Mouse (Mus musculus) heart, adult 8-10 months (tissue): ENCODE data around the gene Coro2a. TPM values are rescaled to one million over a fixed set of nuclear protein-coding genes. Genes with fewer than 3 reads are reported as not detected.
A peak's percentile ranks its signal among the peaks of the same experiment; 100 is the strongest.
"Not testable (repeated sequence)": the region's sequence is repeated elsewhere in the genome, so short reads cannot be mapped to it uniquely, and the experiment has no call there.

Experiments used
- DNase-seq: peaks from one replicate; pipeline ENCODE4 v3.0.0; 2022; ENCODE audit warnings: low spot score
- total RNA-seq, 4 experiments: library from RNA; stranded (reverse); gene quantifications; 2 replicates each; pipeline ENCODE4 v1.2.4; 2022

The Coro2a gene
- under 1 TPM; 0.22 to 0.63 (median 0.46) TPM for total RNA-seq

DNA sequence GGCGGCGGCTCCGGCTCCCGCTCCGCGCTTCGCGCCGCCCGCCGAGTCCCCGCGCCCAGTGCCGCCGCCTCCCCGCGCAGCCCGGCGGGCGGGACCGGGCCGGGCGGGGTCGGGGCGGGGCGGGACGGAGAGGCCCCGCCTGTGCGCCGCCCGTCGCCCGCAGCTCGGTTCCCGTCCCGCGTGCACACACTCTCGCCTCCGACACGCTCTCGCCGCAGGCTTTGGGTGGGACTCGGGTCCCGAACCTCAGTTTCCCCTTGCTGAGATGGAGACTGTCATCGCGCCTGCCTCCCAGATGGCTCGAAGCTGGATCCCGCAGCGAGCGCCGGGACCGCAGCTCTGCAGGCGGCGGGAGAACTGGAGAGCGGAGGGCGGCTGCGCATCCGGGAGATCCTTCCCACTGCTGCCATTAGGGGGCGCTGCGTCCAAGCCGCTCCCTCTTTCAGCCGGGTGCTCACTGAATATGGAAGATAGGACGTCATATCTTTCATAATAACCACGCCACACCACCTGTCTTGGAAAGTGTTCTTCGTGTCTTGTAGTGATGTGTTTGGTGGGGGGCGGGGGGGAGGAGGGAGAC, at the start of gene Coro2a:
Gene Coro2a, minus strand, starts transcription at position 359 of the 580 bp plus-strand sequence.
- DNase-seq = peak; percentile 54

DNA sequence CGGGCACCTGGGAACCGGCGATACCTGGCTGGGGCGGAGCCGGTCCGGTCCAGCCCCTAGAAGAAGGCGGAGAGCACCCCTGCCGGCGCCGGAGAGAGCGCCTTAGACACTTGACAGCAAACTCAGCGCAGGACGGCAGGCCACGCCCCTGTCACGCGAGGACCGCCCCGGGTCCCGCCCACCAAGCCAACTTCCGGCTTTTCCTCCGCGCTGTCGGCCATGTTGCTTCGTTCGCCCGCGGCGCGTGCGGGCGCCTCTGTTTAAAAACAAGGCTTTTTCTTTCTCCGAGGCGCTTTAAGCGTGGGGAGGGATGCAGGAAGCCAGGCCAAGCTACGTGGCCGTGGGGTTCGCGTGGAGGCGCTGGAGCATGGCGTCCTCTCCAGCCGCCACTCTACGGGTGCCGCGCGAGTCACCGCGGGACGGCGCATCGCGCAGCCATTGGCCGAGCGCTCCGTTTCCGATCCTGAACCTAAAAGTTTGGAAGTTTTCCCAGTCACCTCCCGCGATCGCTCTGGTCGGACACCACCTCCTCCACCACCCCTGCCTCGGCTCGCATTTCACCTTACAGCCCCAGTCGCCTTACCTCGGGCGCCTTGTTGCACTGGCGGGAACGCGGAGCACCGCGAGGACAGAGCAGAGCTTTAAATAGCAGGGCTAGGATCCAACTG, 48.2 kb upstream of the Coro2a start, which contains the start of gene Tbc1d2:
Gene Tbc1d2, minus strand, starts transcription at position 124 of the 668 bp plus-strand sequence.
- DNase-seq = peak; percentile 93

DNA sequence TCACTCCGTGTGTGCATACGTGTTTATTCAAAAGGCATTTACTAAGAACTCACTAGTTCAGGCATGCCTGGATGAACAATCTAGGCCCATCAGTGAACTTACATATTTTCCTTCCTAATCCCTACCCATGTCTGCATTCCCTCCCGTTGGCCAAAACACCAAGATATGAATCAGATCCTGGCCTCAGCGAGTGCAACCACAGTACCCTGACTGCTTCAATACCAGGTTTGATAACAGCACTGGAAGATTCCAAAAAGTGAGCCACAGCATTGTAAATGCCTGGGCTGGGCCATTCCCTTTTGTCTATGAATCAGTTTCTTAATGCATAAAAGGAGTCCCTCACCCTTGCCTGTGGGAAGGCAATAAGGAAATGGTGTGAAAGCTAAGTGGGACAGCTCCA, 47.2 kb upstream of the Coro2a start:
- no peak for DNase-seq

DNA sequence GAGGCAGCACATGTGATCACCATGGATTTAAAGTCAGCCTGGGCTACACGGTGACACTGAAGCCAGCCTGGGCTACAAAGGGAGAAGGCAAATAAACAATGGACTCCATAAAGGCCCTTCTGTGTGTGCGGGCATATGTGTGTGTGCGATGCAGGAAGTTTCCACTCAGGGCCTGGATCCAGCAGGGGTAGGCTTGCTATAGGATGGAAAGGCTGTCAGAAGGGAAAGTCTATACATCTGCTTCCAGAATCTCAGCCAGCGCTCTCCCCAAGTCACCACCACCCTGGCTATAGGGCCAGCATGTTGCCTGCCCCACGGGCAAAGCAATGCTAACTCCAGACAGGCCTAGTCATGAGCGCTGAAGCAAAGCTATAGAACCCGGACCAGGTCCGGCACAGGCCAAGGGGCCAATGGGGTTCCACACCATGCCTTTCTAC, 41.7 kb upstream of the Coro2a start:
- no peak for DNase-seq

DNA sequence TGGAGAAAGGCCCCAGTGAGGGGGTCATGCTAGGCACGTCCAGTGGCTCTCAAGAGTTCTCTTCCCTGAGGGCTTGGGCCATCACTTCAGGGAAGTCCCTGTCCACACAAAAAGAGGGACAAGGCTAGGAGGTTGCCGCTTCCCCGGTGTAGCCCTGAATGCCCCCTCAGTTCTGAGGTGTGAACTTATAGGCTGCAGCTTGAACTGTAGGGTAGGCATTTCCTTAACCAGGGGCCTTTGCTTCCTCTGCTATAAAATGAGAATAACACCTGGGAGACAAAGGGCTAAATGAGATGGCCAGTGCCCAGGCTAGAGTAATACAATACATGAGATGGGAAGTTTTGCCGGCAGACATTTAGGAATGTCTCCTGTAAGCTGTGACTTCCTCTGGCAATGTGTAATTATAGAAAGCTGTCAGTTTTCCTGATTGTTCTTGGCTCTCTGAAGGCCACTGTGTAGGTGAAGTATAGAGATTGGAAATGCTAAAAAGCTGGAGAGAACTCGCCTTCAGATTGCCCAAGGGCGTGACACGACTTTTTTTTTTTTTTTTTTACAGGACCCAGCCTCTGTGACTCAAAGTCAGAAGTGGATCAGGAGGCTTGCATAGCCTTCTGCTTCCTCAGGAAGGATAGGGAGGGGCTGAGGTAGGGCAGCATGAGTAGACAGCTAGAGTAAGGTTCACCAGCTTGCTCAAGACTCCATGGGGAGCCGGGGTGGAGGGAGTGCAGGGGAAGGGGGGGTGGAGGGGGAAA, 41.1 kb upstream of the Coro2a start:
- peak; percentile 47 for DNase-seq

DNA sequence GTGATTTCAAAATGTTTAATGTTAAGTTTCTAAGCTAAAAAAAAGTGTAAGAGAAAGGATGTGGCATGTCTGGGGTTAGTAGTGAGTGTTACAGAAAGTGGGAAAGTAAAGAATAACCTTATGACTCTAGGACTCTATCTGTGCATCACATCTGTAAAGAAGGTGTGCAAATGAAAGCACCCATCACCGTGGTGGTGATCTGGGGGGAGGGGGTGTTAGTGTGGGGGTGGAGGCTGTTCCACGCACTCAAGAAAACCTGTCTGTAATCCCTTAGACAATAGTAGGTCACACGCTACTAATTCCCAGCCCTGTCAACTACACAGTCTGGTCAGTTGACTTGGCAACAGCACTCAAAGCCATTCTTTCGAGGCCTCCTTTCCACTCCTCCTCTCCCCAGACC, 39.3 kb upstream of the Coro2a start:
- no peak for DNase-seq

DNA sequence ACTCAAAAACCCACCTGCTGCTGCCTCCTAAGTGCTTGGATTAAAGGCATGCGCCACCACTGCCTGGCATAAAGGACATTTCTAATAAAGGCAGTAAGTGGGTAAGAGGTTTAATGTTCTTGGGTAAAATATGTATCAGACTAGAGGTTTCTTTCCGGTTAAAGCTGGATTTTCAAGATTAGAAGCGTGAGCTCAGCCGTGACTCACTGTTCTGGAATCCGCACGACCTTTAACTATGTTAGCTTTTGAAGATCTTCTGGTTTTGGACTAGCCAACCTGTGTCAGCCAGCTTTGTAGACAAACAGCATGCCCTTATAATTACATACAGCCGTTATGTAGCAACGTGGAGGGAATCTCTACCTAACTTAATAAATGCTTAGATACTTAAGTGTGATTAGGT, 37.9 kb upstream of the Coro2a start:
- DNase-seq = no peak

DNA sequence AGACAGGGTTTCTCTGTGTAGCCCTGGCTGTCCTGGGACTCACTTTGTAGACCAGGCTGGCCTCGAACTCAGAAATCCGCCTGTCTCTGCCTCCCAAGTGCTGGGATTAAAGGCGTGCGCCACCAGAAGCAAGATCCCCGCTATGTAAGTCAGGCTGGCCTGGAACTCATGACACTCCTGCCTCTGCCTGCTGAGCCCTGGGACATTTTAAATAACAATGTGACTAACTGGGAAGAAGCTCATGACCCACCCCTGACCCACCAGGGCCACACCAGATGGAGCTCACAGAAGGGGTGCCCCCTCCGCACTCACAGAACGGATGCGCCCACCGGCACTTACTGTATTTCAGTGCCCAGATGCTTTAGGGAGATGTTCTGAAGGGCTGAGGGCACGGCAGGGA, 35.2 kb upstream of the Coro2a start:
- DNase-seq = not testable (repeated sequence)

DNA sequence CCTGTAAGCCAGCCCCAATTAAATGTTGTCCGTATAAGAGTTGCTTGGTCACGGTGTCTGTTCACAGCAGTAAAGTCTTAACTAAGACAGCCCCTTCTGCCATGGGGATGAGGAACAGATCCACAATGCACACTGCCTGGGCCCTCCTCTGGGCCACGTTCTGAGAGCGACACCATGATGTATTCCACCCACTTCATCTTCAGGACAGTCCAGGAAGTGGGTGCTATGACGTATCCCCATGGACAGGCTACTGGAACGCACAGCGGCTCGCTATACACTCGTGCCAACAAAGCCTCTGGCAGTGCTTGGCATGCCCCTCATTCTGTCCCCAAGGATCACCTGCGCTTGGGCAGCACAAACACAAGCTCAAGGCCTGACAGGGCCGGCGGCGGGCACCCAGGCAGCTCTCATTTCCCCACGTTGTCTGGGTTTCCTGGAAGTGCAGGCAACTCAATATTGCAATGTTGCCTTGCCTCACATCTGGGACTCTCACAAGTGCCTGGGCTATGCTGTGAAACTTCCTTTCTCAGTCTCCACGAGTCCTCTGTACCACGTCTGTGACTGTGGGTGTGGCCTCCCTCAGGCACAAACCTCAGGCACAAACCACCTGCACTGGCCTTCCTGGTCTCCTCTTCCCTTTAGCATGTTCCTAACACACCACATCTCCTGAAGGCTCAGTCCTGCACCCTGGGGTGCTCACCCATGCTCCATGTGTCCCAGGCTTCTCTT, 33.9 kb upstream of the Coro2a start:
- DNase-seq = no peak

DNA sequence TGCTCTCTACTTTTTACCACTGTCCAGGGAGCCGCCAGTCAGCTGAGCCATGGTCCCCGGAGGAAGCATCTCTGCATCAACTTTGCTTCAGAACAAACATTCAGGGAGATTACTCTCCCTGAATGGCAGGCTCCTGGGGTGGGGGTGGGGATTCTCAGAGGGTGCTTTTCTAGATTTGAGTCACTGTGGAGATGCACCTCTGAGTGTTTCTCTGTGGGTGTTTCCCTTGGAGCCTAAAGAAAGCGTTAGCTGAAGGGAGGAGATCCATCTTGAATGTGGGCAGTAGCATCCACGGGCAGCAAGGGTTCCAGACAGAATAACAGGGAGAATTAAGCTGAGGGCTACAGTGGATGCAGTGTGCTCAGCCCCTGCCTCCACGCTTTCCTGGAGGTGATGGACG, 32.9 kb upstream of the Coro2a start:
- no peak for DNase-seq

DNA sequence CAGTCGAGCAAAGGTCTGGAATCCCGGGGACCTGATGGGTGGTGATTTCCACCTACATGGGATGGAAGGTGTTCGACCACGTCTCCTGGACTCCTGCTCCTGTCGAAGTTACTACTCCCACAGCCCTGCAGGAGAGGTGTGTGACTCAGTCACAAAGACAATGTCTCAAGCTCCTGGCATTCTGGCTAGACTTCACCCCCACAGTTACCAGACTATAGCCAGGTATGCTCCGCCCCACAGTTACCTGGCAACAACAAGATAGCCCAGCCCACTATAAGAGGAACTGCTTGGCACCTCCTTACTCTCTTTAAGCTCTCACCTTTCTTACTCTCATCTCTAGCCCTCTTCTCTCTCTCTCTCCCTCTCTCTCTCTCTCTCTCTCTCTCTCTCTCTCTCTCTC, 31.6 kb upstream of the Coro2a start:
- DNase-seq = not testable (repeated sequence)

DNA sequence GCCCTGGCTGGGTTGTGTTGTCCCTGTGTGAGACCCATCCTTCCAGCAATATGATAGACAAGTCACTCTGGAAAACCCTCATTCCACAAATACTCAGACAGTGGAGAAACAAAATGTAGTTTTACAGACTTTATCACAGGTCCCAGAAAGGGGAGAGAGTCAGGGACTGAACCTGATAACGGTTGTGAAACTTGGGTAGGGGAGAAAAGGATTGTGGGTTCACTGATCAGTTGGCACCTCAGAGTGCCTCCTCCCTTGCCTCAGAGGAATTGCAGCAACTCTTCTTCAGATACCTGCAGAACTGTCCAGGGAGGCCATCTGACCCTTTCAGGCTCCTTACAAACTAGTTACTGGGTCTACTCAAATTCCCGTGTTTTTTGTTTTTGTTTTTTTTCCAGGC, 30.5 kb upstream of the Coro2a start:
- DNase-seq = no peak

DNA sequence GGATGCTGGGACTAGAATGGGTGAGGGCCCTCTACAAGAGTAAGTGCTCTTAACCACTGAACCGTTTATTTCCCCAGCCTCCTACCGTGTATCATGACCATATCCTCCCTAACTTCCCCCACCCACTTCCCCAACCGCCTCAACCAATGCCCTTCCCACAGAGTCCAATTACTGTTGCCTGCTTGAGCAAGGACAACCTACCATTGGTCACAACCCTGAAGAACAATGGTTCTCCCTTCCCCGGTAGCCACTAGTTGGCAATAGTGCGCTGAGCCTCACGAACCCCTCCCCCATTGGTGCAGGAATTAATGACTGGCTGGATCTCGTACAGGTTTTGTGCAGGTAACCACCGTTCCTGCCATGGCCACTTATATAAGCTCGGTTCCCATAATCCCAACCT, 28.4 kb upstream of the Coro2a start:
- DNase-seq = peak; percentile 15

DNA sequence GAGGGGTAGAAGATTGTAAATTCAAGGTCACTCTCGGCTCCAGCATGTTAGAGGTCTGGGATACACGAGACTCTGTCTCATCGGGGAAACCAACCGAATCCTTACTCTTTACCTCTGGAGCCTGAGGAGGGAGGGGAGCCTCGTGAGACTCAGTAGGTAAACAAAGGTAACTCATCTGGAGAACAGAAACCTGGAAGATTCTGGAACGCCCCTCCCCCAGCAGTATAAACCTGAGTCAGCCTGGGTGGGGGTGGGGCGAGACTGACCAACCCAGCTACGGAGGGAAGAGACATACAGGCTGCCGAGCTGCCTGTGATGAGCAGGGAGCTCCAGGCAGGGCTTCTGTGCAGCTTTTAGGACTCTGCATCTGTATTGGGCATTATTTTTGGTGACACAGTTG, 26.9 kb upstream of the Coro2a start:
- DNase-seq = no peak

DNA sequence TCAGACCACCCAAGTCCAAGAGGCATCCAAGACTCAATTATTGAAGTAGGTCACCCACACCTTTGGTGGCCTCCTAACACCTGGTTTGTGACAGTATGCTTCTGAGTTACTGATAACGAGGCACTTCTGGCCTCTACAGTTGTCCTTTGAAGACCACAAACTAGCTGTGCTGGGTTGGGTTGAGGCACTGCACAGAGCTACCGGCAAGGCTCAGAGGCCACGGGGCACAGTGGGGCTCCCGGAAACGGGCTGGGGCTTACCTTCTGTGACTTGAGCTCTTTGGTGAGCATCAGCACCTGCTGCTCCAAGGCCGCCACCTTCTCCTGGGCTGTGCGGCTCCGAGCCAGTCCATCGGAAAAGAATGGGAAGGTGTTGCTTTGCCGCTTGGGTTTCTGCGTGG, 26.1 kb upstream of the Coro2a start:
- no peak for DNase-seq

DNA sequence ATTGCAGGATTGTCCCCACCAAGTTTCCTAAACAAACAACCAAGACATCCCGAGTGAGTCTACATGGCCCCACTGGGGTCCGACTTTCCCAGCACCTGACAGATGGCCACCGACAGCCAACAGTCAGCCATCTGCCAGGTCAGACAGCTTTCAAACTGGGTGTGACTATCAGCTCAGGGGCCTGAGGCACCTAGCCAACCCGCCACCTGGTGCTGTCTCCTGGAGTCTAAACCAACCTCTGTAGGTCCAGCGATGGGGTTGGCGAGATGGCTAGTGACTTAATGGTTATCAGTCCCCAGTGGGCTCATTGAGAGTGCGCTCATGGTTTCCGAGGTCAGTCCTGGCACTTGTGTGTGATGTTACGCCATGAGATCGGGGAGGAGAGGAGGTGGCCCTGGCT, 23.1 kb upstream of the Coro2a start:
- DNase-seq = no peak

DNA sequence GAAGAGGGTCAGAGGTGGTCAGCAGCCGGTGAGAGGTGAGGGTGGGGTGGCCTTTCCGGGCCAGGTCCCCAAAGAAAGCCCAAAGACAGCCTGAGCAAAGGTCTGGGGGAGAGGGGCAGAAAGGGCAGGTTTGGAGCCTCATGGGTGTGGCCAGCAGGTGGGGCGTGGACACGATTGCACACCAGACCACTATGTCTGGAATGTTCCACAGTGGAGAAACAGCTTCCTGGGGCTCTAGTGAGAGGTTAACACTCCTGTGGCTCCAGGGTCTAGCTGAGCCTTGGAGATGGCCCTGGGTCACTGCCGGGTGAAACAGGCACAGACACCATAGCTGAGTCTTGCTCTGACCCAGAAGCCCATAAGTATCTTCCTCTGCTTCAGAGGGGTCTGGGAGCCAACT, 21.0 kb upstream of the Coro2a start:
- DNase-seq = no peak

DNA sequence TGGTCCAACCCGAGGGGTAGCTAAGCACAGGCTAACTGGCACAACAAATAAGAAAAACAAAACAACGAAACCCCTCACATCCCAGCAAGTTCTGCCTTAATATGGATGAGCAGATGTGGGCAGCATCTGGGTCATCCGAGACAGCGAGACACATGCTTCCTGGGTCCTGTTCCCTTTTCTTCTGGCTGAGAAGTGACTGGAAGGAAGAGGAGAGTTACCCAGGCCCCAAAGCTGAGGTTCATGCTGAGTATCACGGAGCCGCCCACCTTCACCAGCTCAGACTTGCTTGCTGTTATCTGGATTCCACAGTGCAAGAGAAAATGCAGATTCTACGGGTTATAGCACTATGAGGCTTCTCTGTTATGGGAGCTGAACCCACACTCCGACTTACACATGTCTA, 18.9 kb upstream of the Coro2a start:
- DNase-seq = no peak

DNA sequence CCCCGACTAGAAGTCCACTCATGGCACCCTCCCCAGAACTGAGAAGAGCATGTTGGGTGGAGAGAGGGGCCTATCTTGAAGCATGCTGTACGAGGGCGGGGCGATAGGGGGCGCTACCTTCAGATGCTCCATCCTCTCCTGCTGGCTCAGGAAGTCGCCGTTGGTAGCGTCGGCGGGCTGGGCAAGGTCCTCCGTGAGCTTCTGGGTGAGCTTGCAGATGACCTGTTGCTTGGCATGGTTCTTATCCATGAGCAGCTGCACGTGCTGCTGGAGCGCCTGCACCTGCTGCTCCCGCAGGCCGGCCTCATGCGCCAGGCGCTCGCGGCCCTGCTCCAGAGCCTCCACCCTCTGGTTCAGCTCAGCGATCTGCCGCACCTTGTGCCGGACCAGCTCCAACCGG, 18.3 kb upstream of the Coro2a start:
- DNase-seq = no peak

DNA sequence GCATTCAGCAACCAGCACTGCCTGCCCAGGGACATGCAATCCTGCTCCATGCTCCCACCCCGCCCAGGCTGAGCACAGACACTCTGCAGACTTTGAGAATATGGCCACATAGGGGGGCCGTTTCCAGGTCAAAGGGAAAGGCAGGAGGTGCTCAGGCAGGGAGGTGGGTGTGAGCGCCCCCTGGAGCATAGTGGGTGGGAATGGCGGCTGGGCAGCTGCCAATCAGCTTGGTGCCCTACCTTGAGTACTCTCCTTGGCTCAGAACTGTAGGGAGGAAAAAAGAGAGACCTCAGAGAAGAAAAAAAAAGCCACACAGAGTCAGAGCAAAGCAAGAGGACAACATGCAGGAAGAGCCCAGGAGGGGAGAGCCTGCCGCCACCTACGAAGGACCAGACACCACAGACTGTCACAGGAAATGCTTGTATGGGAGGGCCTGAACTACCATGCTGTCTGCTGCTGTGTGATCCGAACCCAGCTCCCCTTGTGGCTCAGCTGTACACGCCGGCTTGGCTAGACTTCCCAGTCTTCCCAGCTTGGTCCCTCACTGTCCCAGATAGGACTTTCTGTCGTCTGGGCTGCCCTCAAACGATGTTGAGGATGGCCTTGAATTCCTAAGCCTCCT, 16.3 kb upstream of the Coro2a start:
- no peak for DNase-seq

DNA sequence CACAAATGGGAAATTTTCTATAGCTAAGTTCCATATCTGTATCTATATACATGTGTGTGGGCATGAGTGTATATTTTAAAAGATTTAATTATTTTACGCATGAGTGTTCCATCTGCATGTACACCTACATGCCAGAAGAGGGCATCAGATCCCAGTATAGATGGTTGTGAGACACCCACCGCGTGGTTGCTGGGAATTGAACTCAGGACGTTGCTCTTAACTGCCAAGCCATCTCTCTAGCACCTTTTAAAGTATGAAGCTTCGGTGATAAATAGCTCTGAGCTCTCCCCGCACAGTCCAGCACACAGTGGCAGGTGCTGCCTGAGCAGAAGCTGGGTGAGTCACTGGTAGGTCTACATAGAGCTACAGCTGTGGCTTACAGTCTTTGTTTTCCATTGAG, 15.4 kb upstream of the Coro2a start:
- DNase-seq = no peak

DNA sequence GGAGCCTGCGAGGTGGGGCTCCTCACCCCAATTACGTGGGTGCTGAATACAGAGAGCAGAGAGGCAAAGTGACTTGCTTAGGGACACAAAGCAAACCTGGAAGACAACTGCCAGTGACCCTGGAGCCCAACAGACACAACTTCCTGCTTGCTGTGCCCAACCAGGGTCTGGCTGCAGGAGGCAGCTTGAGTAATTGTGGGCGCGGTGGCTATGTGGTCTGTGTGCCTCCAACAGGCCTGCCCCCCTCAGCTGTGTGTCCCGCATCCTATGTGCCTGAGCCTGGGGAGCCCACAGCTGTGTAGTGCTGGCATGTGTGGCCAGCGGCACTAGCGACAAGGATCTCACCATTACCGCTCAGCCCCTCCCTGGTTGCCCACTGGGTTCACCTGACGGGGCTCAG, 12.6 kb upstream of the Coro2a start:
- no peak for DNase-seq
